Mouse (Mus musculus): ENCODE measurements at regions not wholly inside any gene's neighbourhood (a gene's known extent, or its start where the extent isn't known, plus 50 kb on each side); places are given as distances from the start of the nearest gene placed in this dataset.

- no peak for TF ChIP-seq CTCF (IDR thresholded peaks at IDR 0.05; ENCODE audit: extremely low read depth, insufficient read depth, low read length)
- no peak for TF ChIP-seq POLR2A (IDR thresholded peaks at IDR 0.05; ENCODE audit: extremely low read depth, insufficient read depth, low read length)
These were observed 81.4 kb upstream of the Spaca7 start for GRCm38 (mm10) chr8:12491472-12491871.

All from cortical plate, adult 2 months (tissue).